Mouse (Mus musculus): Measurements from ENCODE around the gene Ttc28.

The Ttc28 gene

DNA sequence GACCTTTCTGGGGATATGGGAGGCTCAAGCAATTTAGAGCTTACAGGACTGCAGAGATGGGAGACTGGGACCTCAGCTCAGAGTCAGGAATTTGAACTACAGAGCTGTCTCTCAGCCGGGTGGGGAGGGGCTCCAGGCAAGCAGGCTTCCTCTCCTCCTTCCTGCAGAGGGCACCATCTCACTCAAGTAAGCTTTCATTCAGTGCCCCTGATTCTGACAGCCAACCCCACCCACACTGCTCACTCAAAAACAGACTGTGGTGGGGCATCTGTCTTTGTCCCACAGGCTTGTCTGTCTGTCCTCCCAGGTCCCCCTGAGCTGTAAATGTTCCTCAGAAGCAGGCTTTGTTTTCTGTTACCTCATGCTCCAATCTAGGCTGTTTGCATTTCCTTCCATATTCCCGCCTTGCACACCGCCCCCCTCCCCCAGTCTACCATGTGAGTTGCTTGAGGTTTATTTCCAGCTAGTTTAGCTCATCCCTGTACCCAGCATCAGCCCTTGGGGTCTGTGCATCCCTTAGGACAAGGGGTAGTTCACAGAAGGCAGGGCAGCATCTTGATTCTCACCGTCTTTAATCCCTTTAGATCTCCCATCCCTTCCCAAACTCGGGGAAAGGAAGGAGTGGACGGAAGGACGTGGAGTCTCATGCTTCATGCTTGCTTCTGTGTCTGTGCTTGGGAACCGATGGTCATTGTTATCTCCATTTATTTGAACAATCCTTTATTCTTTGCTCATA lies 328.5 kb downstream of the Ttc28 start:
- DNase-seq (ENCODE audit: low spot score in 2 of 2), result peak in 1 of 2 experiments; percentile 34

DNA sequence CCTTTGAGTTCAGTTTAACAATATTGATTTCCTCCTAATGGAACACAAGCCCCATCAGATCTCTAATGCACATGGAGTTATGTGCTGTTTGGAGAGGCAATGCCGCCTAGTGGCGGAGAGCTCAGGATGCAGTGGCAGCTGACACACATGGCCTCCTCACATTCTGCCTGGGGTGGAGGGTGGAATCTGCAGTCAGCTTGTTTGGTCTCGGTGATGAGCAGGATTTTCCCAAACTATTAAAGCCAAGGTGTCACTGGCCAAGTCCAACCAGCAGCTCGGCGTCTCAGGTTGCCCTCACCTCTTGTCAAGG lies 329.0 kb downstream of the Ttc28 start:
- no peak for DNase-seq (ENCODE audit: low spot score in 2 of 2)

DNA sequence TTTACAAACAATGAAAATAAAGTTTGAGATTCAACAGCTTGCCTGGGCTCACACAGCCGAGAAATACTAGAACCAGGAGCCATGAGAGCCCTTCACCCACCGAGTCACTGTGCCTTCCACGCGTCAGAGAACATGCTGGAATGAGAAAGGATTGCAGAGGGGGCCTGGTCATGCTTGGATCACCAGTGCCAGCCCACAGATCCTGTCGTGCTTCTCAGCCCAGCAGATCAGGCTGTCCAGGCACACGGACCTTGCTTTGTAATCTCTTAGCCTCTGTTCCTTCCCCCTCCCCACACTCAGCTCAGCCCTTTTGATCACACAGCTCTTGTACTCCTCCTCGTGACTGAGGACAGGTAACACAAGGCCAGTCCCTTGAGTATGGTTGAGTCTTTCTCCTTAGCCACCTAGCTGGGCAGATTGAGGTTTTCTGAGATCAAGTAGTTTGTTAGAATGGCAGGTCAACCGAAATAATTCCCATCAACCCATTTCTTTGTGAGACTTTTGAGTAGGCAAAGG lies 334.4 kb downstream of the Ttc28 start:
- DNase-seq (ENCODE audit: low spot score in 2 of 2), result no peak

DNA sequence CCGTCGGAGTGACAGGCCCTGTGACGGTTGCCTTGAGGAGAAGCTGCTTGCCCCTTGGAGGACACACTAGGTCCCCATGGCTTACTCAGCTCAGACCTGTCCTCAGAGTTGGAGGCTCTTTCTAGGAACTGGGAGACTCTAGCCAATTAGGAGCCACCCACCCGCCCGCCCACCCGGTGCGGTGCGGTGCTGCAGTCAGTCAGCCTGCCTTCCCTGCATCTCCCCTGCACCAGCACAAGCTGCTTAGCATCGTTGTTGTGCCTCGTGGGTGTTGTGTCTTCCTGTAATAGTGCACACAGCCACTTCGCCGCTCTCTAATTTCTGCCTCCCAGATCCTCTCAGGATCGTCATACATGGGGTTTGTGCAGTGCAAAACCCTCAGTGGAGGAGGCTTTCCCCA lies 335.3 kb downstream of the Ttc28 start:
- DNase-seq (ENCODE audit: low spot score in 2 of 2), result no peak

DNA sequence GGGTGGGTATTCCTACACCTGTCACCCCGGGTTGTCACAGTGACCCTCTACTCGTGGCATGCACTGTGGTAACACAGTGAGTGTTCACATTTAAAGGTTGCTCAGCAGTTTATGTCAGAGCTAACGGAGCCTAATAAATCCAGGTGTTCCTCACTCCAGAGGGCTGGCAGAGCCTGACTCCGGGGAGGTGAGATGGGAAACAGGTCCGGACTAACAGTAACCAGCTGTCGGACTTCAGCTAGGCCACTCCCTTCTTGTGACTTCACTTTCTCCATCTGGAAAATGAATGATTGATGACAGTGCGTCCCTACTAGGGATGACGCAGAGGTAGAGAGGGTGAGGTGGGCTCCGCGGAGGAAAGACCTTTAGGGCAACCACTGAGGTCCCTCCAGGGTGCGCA lies 336.1 kb downstream of the Ttc28 start:
- no peak for DNase-seq (ENCODE audit: low spot score in 2 of 2)

DNA sequence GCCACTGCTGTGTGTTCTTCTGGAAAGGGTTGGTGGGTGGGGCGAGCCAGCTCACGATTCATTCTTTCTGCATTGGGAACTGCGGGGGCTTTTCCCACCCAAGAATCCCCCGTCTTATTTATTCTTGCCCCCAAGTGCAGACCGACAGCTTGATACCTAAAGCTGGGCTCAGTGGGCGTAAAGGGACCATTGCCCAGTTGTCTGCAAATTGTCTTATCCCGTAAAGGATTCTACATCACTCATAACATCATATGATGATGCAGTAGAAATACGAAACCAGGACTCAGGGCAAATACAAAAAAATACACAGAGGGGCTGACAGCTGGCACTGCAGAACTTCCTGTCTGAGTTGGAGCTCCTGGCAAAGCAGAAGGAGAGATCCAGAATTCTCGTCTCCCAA lies 336.6 kb downstream of the Ttc28 start:
- DNase-seq (ENCODE audit: low spot score in 2 of 2), result no peak

DNA sequence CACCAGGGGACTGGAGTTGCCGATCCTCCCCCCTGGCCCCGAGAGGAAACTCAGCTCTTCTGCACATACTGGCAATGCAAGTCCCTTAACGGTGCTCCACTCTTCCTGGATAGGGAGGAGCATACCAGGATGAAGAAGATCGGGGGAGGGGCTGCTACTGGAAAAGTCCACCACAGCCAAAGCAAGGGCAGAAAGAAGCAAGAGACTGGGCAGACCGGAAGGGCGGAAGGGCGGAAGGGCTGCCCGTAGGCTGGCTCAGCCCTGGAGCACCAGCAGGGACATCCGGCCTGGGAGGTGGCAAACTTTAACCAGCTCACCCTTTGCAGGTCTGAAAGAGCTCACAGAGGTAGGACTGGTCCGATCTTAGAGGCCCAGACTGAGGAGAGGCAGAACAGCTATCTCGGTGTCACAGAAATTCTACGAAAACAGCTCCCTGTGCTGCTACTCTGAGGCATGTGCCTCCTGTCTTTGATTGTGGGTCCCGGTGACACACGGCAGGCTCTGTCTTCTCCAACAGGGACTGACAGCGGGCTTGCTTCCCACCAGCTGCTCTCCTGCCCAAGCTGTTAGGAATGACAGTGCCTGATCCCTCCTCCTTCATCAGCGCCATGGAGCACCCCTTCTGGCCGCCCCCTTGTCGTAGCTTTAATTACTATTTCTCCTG lies 338.0 kb downstream of the Ttc28 start:
- no peak for DNase-seq (ENCODE audit: low spot score in 2 of 2)

DNA sequence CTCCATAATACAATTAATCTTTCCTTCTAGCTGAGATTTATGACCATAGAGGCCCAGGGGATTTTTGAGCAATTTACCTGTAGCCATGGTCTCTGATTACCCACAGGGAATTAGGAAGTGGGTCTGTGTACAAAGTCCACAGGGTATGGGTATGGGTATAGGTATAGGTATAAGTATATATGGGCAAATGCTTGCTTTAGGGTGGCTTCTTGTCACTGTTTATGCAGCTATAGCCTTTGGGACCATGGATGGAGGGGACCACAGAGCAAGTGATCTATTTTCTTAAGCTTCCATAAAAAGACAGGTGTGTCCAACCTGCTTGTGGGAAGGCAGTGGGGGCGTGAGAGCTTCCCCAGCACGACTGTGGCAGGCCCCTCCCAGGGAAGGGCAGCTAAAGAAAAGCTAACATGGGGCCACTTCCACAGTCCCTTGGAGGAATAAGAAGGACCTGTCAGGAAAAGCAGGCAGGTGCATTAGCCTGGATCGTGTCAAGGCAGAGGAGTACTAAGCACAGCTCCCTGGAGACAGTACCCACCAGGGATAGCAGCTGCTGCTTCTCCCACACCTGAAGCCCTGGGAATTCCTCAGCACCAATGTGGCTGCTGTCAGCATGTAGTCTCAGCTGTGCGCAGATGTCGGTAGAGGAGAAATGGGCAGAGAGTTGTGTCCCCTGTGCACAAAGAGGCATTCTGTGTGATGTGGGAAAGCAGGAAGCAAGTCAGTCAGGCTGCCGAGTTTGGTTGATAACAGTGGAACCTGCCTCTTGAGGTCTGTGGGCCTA lies 338.7 kb downstream of the Ttc28 start:
- DNase-seq (ENCODE audit: low spot score in 2 of 2), result no peak

DNA sequence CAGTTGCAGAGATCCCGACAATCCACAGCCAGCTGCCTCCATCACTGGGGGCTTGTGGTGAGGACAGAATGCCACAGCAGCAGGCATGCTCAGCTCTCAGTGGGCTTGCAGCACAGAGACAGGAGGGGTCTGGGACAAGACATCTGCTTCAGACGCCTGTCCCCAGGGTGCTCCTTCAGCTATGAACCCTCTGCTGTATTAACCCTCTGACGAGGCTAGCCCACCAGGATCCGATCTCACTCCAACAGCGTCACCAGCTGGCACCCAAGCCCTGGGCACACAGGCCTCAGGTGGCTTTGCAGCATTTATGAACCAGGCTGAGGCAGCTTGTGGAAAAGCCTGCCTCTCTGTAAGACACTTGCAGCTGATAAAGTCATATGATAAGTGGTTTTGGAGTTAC lies 339.4 kb downstream of the Ttc28 start:
- DNase-seq (ENCODE audit: low spot score in 2 of 2), result no peak

DNA sequence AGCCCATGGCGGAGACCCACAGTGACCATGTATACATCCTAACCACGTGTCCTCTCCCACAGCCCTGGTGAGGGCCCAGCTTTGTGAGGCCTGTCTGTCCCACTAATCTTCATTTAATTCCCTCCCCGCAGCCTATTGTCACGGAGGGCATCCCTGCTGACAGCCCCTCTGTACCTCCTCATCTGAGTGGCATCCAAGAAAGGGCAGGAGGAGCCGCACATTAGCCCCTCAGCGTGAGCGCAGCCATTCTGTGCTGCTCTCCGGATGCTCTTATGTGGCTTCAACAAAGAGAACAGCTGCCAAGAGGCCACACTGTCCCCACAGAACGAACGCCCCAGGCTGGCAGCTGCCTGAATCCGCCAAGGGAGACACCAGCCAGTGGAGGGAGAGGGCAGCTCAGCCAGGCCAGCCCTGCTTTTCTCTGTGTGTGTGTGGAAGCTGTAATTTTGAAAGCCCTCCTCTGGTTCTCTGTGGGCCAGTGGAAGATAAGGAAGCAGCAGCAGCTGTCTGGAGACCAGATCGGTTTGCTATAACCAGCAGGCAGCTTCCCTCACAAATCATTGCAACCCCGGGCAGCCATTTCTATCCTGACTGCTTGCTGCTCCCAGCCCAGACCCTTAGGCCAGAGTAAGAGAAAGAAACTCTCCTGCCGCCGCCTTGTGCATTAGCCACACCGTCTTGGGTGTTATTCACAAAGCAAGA lies 341.2 kb downstream of the Ttc28 start:
- no peak for DNase-seq (ENCODE audit: low spot score in 2 of 2)

DNA sequence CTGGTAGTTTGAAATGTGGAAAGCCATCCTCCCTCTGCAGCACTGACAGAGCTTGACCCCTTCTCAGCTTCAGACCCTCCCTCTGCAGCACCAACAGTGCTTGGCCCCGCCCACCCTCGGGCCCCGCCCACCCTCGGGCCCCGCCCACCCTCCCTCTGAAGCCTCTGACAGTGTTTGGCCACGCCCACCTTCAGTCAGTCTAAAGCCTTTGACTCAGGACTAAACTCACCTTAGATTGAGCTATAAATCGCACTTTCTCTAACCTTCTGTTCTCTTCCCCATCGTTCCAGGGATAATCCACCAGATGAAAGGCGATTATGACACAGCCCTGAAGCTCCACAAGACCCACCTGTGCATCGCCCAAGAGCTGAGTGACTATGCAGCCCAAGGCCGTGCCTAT lies 343.2 kb downstream of the Ttc28 start:
- DNase-seq (ENCODE audit: low spot score in 2 of 2), result no peak

DNA sequence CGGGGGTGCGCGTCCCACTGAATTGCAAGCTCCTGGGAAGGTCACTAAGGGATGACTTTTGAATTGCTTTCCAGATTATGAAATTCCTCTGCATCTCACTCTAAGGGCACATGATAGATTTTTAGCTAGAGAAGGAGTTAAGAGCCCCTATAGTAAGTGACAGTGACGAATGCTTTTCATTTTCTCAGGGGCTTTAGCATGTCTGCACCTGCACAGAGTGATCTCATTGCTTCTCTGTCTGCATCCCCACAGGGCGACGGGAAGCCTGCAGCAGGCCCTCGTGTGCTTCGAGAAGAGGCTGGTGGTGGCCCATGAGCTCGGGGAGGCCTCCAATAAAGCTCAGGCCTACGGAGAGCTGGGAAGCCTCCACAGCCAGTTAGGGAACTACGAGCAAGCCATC lies 345.7 kb downstream of the Ttc28 start:
- DNase-seq (ENCODE audit: low spot score in 2 of 2), result no peak

DNA sequence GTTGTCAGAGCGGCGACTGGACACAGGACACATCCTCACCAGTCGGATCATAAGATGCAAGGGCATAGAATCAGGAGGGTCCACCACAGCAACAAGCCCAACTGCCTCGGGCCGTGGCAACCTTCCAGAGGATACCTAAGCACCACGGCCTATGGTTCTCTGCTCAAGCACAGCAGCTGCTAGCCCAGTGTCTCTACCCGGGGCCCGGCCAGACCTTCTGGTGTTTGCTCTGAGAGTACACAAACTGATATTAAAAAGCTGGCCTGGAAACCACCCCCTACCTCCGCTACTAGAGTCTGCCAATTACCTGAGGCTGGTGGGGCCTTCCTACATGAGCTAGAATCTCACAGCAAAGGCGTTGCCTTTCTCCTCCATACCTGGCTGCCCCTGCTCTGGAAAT lies 346.9 kb downstream of the Ttc28 start:
- DNase-seq (ENCODE audit: low spot score in 2 of 2), result no peak

DNA sequence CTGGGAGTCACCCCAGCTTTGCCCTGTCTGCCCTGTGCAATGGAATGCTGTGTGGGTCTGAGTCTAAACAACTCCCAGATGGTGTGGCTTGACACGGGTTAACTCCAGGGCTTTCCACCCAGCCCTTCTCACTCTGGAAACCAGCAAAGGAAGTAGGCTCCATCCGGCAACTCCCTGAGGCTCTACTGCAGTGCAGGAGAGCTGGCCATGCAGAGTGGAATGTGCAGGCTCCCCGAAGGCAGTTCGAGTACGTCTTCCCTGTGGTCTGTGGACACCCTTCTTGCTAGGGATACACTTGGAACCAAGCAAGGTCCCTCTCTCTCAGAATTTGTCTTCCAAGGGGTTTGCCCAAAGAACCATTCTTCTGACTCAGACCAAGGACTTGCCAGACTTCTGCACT lies 348.2 kb downstream of the Ttc28 start:
- DNase-seq (ENCODE audit: low spot score in 2 of 2), result no peak

DNA sequence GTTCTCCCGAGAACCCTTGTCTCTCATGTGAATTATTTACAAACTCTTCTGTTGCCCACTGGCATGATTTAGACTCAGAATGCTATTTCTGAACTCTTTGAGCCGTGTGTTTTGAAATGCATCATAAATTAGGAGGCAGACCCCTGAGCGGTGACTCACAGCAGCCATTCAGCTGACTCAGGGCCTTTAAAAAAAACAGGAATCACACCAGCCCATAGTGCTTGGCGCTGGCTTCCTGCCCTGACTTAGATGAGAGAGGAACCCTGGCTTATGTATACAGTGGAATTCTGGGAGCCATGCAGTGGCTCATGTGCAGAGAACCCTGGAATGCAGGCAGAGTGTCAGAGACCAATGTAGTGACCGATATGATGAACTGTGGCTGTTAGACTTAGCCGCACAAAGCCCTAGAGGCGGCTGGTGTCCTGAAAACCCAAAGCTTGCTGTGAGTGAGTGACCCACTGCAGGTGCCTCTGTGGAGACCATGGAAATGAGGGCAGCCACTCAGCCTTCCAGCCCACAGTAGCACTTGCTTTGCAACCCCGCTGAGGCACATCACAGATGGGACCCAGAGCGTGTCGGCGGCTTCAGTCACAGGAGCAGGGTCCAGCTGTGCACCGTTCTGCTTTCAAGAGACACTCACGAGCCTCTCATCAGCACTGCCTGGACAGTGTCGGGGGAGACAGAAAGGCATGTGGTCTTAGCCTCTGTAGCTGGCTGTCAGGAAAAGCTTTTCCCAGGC lies 348.9 kb downstream of the Ttc28 start:
- no peak for DNase-seq (ENCODE audit: low spot score in 2 of 2)

DNA sequence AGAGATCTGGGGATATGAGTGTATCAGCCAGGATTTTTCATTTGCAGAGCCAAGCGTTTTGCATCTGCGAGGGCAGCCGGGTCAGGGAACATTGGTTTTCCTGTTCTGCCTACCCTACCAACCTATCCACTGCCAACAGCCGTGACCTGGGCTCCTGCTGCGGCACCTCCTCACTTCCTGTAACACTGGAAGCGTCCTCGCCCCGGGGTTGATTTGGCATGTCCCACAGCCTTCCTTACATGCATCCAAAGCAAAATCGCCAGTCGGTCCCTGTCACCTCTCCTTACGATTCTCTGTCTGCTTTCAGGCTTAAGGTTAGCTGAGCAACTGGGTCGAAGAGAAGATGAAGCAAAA lies 349.4 kb downstream of the Ttc28 start:
- no peak for DNase-seq (ENCODE audit: low spot score in 2 of 2)

DNA sequence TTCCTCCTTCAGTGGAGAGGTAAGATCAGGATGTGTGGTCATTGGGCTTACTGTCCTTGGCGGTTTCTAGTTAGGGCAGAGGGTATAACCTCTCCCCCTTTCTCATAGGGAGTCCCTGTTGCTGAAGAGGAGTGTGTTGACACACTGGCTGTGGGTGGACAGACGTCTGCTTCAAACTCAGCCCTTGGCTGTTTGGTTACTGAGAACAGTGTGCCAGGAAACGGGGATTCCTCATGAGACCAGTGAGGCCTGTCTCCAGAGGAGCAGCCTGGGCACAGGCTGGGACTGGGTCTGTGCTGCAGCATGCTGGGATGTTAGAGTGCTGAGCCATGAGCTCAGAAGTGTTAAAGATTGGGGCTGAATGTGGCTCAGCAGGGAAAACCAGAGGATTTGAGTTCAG lies 350.1 kb downstream of the Ttc28 start:
- DNase-seq (ENCODE audit: low spot score in 2 of 2), result no peak

DNA sequence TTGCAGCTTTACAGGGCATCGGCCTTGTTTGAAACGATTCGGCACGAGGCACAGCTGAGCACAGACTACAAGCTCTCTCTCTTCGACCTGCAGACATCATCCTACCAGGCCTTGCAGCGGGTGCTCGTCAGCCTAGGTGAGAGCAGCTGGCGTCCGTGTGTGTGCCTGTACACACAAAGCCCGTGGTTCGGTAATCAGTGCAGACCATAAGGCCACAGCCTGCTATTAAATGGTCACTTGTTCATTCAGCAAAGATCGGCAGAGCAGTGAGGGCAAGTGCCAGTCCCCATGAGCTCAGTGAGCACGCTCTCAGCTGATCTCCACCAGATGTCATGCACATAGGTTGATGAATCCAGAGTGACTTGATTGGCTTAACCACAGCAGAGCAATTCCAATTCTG lies 351.4 kb downstream of the Ttc28 start:
- no peak for DNase-seq (ENCODE audit: low spot score in 2 of 2)

DNA sequence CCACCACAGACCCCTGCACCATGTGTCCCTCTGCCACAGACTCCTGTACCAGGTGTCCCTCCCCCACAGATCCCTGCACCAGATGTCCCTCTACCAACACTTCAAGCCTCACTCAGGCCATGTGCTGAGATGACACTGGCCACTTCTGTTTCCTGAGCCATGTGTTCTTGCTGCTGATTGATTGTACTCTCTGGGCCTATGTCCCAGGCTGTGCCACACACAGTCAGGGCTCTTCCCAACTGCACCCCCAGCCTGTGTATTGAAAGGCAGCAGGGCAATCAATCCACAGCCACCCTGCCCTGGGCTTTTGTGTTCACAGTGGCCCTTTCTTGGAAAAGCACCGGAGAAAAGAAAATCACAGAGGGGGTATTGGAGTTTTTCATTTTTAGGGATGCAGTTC lies 352.2 kb downstream of the Ttc28 start:
- DNase-seq (ENCODE audit: low spot score in 2 of 2), result no peak

DNA sequence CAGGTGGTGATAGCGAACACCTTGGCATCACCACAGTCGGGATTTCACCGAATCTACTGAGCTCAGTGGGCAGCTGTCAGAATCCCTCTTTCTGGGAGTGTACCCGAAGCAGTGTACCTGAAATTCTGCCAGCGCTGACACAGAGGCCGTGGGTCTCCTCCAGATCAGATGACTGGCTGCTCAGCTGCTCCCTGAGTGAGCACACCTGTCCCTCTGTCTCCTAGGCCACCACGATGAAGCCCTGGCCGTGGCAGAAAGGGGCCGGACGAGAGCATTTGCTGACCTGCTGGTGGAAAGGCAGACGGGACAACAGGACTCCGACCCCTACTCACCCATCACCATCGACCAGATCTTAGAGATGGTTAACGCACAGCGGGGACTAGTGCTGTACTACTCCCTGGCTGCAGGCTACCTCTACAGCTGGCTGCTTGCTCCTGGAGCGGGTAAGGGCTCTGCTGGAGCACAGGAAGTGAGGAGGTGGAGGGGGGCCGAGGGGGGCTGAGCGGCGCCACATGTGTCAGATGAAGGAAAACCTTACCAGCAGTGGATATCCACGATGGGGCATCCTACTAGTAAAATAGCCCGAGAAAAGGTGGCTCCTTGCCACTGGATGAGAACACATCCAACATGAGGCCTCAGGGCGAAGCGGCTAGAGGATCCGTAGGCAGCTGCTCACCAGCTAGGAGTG lies 353.6 kb downstream of the Ttc28 start:
- no peak for DNase-seq (ENCODE audit: low spot score in 2 of 2)

DNA sequence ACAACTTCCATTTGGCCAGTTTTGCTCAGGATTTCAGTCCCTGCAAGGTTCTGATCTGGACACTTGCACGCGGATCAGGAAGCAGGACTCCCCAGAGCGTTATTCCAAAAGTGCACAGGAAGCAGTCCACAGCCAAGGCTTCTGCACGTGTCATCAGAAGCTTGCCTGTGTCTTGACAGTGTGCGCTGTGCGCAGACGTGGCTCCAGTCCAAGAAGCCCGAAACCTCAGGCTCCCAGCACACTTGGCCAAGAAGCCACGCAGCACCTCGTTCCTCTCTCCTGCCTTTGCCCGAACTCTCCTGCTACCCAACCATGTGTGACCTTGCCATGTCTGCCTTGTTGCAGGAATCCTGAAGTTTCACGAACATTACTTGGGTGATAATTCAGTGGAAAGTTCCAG lies 355.5 kb downstream of the Ttc28 start:
- DNase-seq (ENCODE audit: low spot score in 2 of 2), result no peak
